Mouse (Mus musculus): ENCODE measurements around the gene Golga5. TPM values are rescaled to one million over a fixed set of nuclear protein-coding genes. Genes with fewer than 3 reads are reported as not detected.
A peak's percentile ranks its signal among the peaks of the same experiment; 100 is the strongest.

The Golga5 gene
- 10 to 100 TPM; 27.5 to 27.9 TPM for polyA plus RNA-seq (2017; shearing (Covaris generic))

DNA sequence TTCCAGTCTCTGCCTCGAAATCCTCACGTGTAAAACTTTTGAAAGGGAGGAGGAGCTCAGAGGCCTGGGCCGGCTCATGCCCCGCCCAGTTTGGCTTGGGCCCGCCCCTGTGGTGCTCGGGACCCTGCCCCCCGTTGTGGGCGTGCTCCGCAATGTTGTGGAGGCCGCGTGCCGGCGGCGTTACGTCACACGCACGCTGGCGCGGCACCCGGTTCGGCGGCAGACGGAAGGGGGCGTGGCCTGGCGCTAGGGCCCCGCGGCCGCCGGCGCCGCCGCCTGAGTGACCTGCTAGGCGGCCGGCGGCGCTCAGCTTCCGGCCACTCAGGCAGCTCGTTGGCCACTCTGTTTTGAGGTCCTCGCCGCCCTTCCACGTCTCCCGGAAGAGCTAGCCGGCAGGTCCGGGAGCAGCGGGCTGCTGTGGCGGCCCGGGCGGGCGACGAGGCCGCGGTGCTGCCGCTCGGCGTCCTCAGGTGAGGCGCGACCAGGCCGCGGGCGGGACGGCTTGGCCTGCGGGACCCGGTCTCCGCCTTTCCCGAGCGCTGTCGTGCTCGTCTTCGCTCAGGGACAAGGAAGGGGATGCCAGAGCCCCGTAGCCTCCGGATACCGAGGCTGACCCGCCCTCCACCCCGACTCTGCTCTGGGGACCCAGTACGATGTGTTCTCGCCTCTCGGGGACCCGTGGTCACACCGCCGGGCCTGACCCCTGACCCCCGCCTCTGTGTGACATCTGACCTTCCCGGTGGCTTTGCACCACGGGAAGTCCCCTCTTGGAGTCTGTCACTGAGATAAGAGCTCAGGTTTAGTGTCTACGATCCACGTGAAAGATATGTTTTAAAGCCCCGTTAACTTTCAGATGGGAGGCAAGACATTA is at the start of gene Golga5:
TSS of gene Golga5 (plus strand) at position 242 of the 871 bp plus-strand sequence.
- peak; percentile 97 for ATAC-seq

DNA sequence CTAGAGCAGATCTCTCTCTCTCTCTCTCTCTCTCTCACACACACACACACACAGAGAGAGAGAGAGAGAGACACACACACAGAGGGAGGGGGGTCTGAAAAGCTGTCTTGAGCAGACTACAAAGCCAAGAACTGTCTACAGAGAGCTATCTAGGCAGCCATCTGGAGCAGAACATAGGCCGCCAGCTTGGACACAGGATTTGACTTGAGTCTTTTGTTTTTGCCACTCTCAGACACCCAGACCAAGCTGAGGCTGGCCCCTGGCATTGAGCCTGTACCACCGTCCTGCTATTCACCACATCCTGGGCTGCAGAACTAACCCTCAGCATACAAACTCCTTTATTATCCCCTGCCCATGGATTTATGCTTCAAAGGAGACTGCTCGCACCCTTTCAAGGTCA is 49.4 kb upstream of the Golga5 start:
- ATAC-seq = no peak

DNA sequence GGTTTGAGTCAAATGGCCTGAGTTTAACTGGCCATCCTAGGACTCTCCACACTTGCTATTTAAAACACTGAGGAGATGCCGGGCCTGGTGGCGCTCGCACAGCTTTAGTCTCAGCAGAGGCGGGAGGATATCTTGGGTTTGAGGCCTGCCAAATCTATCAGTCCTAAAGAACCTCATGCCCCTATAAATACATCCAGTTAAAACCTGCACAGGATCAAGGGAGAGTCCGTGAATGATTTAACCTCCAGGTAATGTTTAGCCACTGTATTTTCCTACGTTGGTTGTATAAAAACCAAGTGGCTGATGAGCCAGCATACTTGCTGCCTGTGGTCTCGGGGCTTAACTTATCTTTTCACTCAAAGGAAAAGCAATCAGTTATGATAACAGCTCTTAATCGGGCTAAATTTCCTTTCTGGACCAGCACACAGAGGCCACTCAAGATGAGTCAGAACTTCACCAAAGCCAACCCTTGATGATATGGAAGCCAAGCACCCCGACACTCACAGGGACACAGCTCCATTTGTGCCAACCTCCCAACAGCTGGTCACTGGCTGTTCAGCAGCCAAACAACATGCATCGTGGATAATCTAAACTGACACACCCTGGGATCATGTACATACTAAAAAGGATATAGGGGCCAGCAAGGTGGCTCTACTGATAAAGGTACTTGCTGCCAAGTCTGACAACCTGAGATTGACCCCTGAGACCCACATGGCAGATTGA is 48.6 kb upstream of the Golga5 start:
- ATAC-seq = no peak

DNA sequence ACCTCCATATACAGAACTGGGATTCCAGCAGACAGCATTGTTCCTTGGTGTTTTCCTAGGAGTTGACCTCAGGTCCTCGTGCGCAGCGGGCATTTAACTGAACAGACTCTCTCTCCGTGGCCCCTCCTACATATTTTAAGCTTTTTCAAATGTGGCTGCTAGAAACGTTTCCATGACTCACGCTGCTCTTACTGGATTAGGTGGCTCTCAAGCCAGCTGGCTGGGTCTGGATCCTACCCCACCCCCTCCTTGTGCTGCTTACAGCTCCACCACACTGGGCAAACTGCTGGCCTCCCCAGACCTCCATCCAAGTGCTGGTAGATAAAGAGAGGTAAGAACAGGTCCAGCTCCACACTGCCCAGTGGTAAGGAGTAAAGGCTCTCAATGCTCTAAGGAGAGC is 46.9 kb upstream of the Golga5 start:
- ATAC-seq = no peak

DNA sequence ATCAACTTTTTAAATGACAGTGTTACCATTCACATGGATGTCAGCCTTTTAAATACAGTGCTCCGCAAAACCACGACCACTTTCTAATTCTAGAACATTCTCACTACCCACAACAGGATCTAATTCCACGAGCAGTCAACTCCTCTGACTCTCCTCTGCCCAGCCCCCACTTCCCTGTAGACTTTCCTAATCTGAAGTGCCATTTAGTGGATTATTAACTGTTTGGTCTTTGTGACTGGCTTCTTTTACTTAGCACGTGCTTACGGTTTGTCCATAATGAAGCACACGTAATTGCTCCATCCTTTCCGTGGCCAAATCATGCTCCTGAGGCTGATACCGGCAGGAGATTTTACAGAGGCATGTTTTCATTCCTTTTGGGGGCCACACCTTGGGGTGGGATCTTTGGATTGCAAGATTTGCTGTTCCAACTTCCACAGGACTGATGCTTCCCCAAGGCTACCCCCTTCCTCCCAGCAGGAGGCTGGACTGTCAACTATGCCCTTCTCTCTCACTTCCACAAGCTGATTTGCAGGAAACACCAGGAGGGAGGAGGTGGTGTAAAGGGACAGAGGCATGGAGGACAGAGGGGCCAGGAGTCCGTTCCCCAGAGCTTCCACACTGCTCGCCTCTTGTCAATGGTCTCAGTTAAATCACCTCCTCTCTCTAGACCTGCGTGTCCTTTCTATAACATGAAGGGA is 46.2 kb upstream of the Golga5 start:
- ATAC-seq = no peak

DNA sequence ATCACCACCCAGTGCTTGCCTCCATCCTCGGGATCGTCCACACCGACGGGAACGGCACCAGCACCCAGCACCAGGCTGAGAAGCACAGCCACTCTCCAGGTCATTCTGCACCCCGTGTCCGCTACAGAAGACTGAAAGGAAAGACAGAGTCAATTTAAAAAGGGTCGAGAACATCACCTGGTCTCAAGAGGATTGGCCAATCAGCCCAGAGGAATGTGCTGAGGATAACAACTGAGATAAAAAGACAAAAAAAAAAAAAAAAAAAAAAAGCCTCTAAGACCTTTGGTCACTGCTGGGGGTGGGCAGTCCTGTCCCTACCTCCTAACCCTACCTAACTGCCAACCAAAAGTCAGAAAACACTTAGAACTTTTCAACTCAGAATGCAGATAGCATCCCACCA is 45.3 kb upstream of the Golga5 start:
- no peak for ATAC-seq

DNA sequence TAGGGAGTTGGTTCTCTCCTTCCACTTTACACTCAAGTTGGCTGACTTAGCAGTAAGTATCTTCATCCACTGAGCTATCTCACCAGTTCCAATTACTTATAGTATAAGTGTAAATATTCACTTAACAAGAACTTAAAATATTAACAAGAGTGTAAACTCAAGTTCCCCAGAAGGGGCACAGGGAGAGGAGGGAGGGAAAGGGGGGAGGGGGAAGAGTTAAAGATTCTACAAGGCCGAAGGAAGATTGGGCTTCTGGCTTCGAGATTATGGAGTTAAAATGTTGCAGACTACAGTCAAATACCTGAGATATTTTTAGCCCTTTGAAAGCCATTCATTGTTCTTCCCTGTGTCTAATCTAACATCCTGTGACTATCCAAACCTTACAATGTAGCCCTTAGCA is 44.5 kb upstream of the Golga5 start:
- no peak for ATAC-seq

DNA sequence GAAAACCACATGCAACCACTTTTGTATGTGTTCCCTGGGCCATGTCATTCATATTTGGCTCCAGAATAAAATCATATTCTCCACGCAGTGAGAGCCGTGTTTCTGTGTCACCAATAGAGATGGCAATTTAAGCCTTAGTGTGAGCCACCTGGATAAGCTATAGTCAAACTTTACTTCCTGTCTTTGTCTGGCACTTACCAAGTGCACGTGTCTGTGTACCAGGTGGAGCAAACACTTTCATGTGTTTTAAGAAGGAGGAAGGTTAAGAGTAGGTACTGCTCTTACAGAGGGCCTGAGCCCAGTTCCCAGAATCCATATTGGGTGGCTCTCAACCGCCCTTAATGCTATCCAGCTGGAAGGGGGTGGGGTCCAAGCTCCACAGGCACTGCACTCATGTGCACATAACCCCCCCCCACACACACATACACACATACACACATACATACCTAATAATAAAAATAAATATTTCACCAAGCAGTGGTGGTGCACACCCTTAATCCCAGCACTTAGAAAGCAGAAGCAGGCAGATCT is 43.8 kb upstream of the Golga5 start:
- no peak for ATAC-seq

DNA sequence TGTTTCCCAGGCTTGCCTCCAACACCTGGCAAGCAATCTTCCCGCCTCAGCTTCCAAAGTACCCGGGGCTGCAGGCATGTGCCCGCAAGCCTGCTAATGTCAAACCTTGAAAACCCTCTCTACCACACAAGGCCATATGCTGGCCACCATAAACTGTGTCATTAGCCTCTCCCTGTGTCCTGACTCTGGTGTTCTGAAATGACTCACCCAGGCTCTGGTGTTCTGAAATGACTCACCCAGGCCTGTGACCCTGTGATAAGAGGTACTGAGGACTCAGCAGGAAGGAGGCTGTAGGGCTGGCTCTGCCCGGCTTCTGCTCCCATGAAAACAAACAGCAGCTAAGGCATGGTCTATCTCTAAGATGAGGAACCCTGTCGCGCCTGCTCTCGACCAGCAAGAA is 42.6 kb upstream of the Golga5 start:
- no peak for ATAC-seq

DNA sequence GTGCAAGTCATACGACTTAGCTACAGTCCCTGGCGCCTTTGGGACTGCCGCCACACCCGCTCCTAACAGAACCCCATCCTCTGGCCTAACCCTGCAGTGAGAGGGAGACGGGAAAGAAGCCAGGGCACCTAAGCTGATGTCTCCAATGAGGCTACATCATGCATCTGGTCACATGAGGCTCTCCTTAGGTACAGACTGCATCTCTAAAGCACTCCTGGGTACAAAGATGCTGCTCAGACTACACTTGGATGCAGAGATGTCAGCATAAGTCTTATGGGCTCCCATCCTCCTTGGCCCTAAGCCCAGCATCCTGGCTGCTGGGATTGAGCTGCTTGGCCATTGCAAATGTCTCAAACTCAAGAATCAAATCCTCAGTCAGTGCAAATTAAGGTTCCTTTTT is 39.3 kb upstream of the Golga5 start:
- no peak for ATAC-seq

DNA sequence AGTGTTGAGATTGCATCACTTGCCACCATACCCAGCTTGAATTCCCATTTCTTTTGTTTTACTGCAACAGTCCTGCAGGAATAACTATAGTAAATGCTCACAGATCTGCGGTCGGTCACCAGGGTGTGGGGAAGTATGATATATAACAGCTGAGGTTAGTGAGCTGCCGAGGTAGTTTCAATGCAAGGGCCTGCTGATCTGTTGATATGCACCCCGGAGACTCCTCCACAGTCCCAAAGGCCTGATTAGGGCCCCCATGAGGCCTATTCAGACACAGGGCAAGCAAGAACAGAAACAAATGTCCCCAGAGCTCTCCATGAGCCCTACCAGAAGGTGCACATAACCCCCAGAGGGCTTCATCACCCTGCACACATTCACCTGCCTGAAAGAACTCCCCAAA is 38.7 kb upstream of the Golga5 start:
- ATAC-seq = no peak

DNA sequence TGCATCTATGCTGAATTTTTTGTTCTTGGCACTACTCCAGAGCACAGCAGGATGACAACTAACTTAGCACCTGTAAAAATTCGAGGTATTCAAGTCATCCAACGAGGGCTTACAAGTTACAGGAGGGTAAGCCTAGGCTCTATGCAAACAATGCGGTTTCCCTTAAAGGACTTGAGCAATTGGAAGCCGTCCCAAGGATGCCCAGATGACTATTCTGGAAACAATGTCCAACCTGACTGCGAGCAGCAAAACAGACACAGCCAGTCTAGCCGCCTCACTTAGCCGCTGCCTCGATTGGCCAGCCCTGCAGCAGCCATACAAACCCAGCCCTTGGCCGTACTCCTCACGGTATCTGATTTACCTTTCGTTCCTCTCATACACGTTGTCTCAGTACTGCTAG is 36.7 kb upstream of the Golga5 start:
- no peak for ATAC-seq

DNA sequence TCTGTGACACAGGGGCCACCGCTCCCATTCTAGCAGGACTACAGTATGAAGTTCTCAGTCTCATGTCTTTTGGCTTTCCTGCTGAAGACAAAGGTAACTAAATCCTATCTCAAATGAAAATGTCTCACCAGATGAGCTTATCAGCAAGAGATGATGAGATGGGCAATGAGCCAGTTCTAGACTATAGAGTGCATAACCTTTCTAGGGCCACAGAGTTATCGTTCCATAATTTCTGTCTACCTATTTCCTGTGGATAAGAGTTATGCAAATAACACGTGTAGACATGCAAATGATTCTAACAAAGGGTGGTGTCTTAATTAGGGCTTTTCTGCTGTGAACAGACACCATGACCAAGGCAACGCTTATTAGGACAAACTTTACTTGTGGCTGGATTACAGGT is 34.8 kb upstream of the Golga5 start:
- ATAC-seq = no peak

DNA sequence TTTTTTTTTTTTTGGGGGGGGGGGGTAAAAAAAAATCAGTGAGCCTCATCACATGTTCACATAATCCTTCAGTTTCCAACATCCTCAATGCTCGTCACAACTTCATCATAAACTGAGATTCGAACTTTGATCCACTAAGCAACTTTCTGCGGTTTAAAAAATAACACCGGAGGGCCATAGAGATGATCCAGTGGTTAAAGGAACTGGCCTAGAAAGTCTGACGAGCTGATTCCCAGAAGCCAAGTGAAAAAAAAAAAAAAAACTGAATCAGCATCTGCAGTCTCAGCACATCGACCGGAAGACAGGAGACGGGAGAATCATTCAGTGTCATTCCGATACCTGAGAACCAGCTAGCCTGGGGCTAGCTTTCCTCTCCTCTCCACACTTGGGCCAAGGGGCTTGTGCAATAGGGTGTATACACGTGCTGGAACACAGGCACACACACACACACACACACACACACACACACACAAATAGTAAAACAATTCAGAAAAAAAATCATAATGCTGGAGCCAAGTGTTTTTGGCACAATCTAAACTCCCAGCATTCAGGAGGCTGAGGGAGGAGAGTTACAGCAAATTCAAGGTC is 31.9 kb upstream of the Golga5 start:
- no peak for ATAC-seq

DNA sequence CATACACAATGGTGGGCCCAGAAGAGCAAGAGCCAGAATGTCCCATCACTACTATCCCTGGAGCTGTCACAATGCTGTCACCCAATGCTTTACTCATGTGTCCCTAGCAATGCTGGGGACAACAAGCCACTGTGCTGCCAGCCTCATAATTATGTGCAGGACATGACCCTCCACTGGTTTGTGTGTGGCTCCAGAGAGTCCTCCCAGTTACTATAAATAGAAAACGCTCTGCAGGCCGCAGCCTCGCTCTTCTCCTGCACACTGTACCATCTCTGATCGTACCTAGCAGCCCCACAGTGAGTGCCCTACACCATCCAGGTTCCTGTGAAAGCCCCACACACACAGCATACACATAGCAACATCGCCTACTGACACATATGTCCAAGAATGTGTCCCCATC is 31.0 kb upstream of the Golga5 start:
- no peak for ATAC-seq

DNA sequence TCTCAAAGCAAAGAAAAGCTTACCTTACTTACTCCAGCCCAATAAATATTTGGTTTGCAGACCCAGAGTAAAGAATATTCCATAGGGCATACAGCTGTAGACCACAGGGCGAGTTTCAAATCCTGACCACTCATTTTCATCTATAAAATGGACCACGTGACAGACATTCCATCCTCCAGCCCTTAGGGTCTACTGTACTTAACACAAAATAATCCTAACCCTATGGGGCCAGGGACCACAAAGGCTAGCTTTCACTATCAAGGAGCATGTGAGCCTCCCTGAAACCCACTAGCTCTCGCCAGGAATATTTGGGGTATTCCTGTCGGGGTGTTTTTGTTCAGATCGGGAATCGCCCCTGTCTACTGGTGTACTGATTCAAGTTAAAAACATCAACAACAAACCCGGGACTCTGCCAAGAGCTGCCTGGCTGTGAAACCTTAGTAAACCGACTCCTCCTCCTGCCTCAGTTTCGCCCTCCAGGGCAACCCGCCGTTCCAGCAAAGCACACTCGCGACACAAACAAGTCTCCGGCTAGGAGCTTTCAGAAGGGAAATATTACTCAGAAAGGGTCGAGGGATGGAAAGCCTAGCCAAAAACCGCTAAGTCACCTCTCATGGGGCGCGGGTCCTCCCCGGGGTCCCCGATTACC is 29.8 kb upstream of the Golga5 start:
- peak; percentile 30 for ATAC-seq

DNA sequence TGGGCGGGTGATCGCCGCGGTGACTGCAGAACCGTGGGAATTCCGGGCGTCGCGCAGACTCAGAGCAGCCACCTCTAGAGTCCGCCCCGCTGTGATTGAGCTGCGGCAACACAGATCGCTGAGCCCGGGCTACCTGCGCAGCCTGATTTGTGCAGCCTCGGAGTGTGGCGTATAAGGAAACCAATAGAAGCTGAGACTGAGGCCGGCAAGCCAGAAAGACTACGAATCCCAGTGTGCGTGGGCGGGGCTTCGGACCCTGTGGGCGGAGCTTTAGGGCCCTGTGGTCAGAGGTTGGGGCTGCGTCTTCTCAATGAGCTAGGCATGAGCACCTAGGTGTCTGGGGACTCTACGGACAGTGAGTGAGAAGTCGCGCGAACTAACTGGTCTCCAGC is 29.3 kb upstream of the Golga5 start, which contains the start of gene Lgmn:
TSS of gene Lgmn (minus strand) at position 182 of the 392 bp plus-strand sequence.
- peak; percentile 100 for ATAC-seq

DNA sequence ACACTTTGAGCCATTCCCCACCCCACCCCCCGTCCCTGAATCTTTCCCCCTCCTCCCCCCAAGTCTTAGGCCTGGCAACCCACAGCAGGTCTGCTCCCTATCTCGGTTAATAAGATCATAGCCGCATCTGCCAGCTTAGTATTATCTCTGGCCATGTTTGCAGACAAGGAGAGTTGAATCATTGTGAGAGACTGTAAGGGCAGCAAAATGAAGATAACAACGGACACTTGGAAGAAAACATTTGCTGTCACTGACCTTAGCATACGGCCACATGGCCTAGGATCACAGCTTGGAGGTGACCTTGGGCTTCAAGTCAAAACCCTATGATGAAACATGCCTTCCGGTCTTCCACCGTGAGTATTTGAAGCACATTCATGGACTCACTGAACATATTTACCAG is 28.4 kb upstream of the Golga5 start:
- no peak for ATAC-seq

DNA sequence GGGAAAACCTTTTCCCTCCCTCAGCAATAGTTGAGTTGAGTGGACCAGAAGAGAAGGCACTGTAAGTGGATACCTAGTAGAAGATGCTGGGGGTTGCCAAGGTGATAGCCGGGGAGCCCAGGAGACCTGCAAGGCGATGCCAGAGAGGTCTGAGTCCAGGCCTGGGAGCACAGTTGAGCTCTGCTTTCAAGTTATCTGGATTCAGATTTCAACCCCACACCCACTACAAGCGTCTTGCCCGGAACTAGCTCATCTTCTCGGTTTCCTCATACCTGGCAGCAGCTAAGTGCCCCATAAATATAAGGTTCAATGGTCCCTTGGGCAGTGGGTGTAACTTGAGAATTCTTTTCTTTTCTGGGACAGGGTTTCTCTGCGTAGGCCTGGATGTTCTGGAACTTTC is 27.8 kb upstream of the Golga5 start:
- no peak for ATAC-seq

DNA sequence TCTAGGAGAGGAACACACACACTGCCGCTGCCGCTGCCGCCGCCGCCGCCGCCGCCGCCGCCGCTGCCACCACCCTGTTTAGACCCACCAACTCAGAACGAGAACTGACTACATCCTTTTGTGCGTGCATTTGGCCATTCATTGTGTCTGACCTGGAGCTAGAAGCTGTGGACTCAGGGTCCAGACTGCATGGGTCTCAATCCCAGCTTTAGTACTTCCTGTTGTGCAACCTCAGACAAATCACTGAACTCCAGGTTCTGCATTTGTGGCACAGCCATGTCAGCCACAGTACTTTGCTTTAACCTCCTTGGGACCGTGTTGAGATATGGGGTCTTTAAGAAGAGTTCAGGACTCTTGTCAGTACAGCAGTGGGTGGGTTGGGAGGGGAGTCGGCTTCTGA is 26.3 kb upstream of the Golga5 start:
- ATAC-seq = no peak

DNA sequence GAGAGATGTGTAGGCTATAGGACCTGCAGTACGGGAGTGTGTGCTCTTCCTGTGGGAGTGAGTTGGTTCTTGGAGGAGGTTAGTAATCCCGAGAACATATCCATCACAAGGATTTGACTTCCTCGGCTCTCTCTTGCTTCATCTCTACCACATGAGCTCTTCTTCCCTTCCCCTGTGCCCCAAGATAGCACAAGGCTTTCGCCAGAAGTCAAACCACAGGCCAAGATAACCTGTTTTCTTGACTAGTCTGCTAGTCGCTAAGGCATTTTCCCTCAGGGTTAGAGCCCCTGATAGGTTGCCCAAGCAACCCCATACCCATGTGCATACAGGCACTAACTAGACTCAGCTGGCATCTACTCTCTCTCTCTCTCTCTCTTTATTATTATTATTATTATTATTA is 25.3 kb upstream of the Golga5 start:
- no peak for ATAC-seq

DNA sequence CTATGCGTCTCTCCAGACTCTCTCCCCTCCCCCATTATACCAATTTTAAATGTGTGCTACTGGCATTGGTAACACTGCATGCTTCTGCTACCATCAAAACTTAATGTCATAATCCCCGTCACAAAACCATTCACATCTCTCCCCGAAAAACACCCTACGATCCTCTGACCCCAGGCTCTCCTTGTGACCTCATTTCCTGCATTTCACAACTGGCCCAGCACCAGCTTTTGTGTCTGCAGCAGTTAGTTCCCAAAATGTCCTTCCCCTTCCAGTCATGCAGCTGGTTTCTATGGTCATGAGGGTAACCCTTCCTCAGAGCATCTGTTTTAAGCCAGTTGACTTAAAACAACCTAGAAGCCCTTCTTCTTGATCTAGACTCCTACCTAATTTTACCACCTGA is 23.5 kb upstream of the Golga5 start:
- ATAC-seq = no peak
